Mouse (Mus musculus) heart, embryonic 16.5 days (tissue): ENCODE results near the gene Gm3532. TPM values are rescaled to one million over a fixed set of nuclear protein-coding genes. Genes with fewer than 3 reads are reported as not detected.
"Not testable (repeated sequence)": the region's sequence is repeated elsewhere in the genome, so short reads cannot be mapped to it uniquely, and the experiment has no call there.

Experiments
- ATAC-seq: fragments of 200-750 bp; cut with Nextera tagmentation; replicated peaks from 2 replicates; pipeline ENCODE4 v1.8.0; 2017; ENCODE audit warnings: moderate number of reproducible peaks; ENCODE audit not compliant: insufficient read depth, low FRiP score; ENCODE audit errors: extremely low read depth
- H3K27ac ChIP-seq: fragments of 300-500 bp; sonication (generic); 2 replicates; pipeline ENCODE4 v1.5.1; 2014; ENCODE audit warnings: mild to moderate bottlenecking, low read length, control low read depth, moderate library complexity
- H3K27me3 ChIP-seq: fragments of 300-500 bp; sonication (generic); 2 replicates; pipeline ENCODE4 v1.6.1; 2014; ENCODE audit warnings: low read length, mixed read lengths; ENCODE audit not compliant: control insufficient read depth, insufficient read depth
- H3K36me3 ChIP-seq: fragments of 300-500 bp; sonication (generic); 2 replicates; pipeline ENCODE4 v1.6.1; 2014; ENCODE audit not compliant: control insufficient read depth, insufficient read depth
- H3K4me1 ChIP-seq: fragments of 300-500 bp; sonication (generic); 2 replicates; pipeline ENCODE4 v1.6.1; 2014; ENCODE audit warnings: low read length, mixed read lengths; ENCODE audit not compliant: control insufficient read depth, insufficient read depth
- H3K4me2 ChIP-seq: fragments of 300-500 bp; sonication (generic); 2 replicates; pipeline ENCODE4 v1.6.1; 2014; ENCODE audit warnings: low read depth, mild to moderate bottlenecking, control low read depth, low read length
- H3K4me3 ChIP-seq: fragments of 300-500 bp; sonication (generic); 2 replicates; pipeline ENCODE4 v1.5.1; 2014; ENCODE audit warnings: mild to moderate bottlenecking, control low read depth, low read length
- H3K9ac ChIP-seq: fragments of 300-500 bp; sonication (generic); 2 replicates; pipeline ENCODE4 v1.6.1; 2014; ENCODE audit warnings: low read length, control low read depth
- H3K9me3 ChIP-seq: fragments of 300-500 bp; sonication (generic); replicated peaks from 2 replicates; pipeline ENCODE4 v1.6.1; 2016; ENCODE audit warnings: low read length; ENCODE audit not compliant: control insufficient read depth
- WGBS: fragments of 180-500 bp; shearing (Covaris S2); extraction: QIAGEN DNeasy Blood & Tissue Kit; methylation state at CpG from one replicate; pipeline ENCODE4 v1.1.7; 2014; 5-methylcytosine and 5-hydroxymethylcytosine counted together
- polyA plus RNA-seq: library from polyadenylated mRNA; unstranded; fragments of >200 nt; fragmentation: Nextera tagmentation; extraction: Ambion mirVana; gene quantifications from 2 replicates; pipeline ENCODE4 v1.2.1, GENCODE M21; 2015

The Gm3532 gene
- 0.17 TPM in 1 of 2 replicates, not detected in the other for polyA plus RNA-seq

GRCm38 (mm10) chr14:5538196-5538595, at the start of gene Gm3532:
Gm3532 (plus strand) TSS chr14:5538496.
- not testable (repeated sequence) for H3K27ac ChIP-seq, H3K36me3 ChIP-seq, H3K9me3 ChIP-seq, ATAC-seq, H3K4me3 ChIP-seq, H3K27me3 ChIP-seq, H3K4me2 ChIP-seq, H3K4me1 ChIP-seq, H3K9ac ChIP-seq
- WGBS: no CpG with 5 or more reads among the region's 2 CpGs

GRCm38 (mm10) chr14:5501374-5501773, 36.9 kb upstream of the Gm3532 start, which contains the start of gene Gm3488:
Gm3488 (plus strand) TSS chr14:5501674.
- H3K27ac ChIP-seq, H3K4me1 ChIP-seq, H3K4me2 ChIP-seq, H3K9me3 ChIP-seq, H3K27me3 ChIP-seq, H3K9ac ChIP-seq, H3K4me3 ChIP-seq, H3K36me3 ChIP-seq, ATAC-seq: not testable (repeated sequence)
- no CpG with 5 or more reads among the region's 35 CpGs for WGBS

Other genes starting within 250 kb of the Gm3532 start
- gene Gm3542, start 203.6 kb upstream of the Gm3532 start, polyA plus RNA-seq: not detected in 2 replicates
- gene Gm3500, start 149.4 kb upstream of the Gm3532 start, polyA plus RNA-seq: not detected in 2 replicates
- 0.10 and 0.26 TPM in 2 replicates for gene Gm3194, start 83.0 kb upstream of the Gm3532 start, polyA plus RNA-seq
- gene Gm8246, start 60.7 kb upstream of the Gm3532 start, polyA plus RNA-seq: not detected in 2 replicates
- not detected in 2 replicates for gene Gm3187, start 54.3 kb upstream of the Gm3532 start, polyA plus RNA-seq
- gene Gm3488, start 36.8 kb upstream of the Gm3532 start, polyA plus RNA-seq: 0.11 and 0.75 TPM in 2 replicates
- gene Gm8265, start 94.5 kb downstream of the Gm3532 start, polyA plus RNA-seq: not detected in 2 replicates
- not detected in 2 replicates for gene Gm9603, start 149.0 kb downstream of the Gm3532 start, polyA plus RNA-seq
- 0.07 TPM in 1 of 2 replicates, not detected in the other for gene Gm3373, start 203.1 kb downstream of the Gm3532 start, polyA plus RNA-seq